Mouse (Mus musculus): Measurements from ENCODE around the gene St3gal4. TPM values are rescaled to one million over a fixed set of nuclear protein-coding genes. Genes with fewer than 3 reads are reported as not detected.

Gene St3gal4
- polyA plus RNA-seq, 1 experiment from 2014 or later = 20.0 TPM

- Histone ChIP-seq H3K4me3 (ENCODE audit: low read length) (no peak overlapping the region), H3K9ac (replicated peaks; ENCODE audit: low read length) (no peak overlapping the region), H3K27me3 (ENCODE audit: insufficient read depth, low read length) (no peaks in the 10 kb centered on the region), H3K9me3 (ENCODE audit: low read length) (no peaks in the 10 kb centered on the region), H3K4me2 (replicated peaks; ENCODE audit: low read depth, low read length) (no peak overlapping the region), H3K4me1 (ENCODE audit: insufficient read depth, low read length) (no peaks in the 10 kb centered on the region; the same call in 1 of the 2 replicates), H3K27ac (ENCODE audit: low read length) (no peak overlapping the region), H3K36me3 (ENCODE audit: insufficient read depth, low read length) (no peaks in the 10 kb centered on the region; the same call in 1 of the 2 replicates)
- 82% methylated on average over 16 of the region's 16 CpGs for WGBS
- ATAC-seq (ENCODE audit: low FRiP score, low TSS enrichment) = no peak
These were observed 12.7 kb upstream of the St3gal4 start for GRCm38 (mm10) chr9:35131637-35132397.

GRCm38 (mm10) chr9:35128995-35129418, 9.9 kb upstream of the St3gal4 start:
- no peaks in the 10 kb centered on the region; the same call in 1 of the 2 replicates for H3K4me1 ChIP-seq (ENCODE audit: insufficient read depth, low read length)
- H3K27ac ChIP-seq (ENCODE audit: low read length) = no peak overlapping the region
- no peak overlapping the region for H3K9ac ChIP-seq (replicated peaks; ENCODE audit: low read length)
- WGBS = 73% methylated on average over 9 of the region's 9 CpGs
- peaks cover 16% of the 10 kb centered on the region; the same call in 1 of the 2 replicates for H3K36me3 ChIP-seq (ENCODE audit: insufficient read depth, low read length)
- ATAC-seq (ENCODE audit: low FRiP score, low TSS enrichment) = peak; percentile 66
- no peak overlapping the region for H3K4me2 ChIP-seq (replicated peaks; ENCODE audit: low read depth, low read length)
- no peak overlapping the region for H3K4me3 ChIP-seq (ENCODE audit: low read length)
- no peaks in the 10 kb centered on the region for H3K9me3 ChIP-seq (ENCODE audit: low read length)
- H3K27me3 ChIP-seq (ENCODE audit: insufficient read depth, low read length) = no peaks in the 10 kb centered on the region

DNA sequence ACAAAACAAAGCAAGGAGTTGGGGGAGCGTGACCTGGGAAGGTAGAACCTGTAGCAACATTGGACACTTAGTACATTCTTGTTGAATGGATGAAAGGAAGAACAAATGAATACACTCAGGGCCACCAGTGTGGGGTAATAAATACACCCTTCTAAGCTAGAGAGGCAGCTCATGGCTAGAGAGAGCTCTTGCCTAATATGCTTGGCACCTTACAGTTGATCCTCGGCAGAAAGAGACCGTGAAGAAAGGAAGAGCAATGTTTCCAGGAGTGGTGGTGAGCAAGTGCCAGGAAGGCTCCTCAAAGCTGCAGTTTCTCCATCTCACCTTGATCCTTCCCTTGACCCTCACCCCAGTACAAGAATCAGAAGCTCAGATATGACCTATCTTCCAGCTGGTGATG, 9.5 kb upstream of the St3gal4 start:
- no peak overlapping the region for H3K4me2 ChIP-seq (replicated peaks; ENCODE audit: low read depth, low read length)
- ATAC-seq (ENCODE audit: low FRiP score, low TSS enrichment) = no peak
- WGBS = 93% methylated on average over 3 of the region's 3 CpGs
- no peak overlapping the region for H3K4me3 ChIP-seq (ENCODE audit: low read length)
- no peak overlapping the region for H3K9ac ChIP-seq (replicated peaks; ENCODE audit: low read length)
- H3K36me3 ChIP-seq (ENCODE audit: insufficient read depth, low read length) = peaks cover 16% of the 10 kb centered on the region; the same call in 1 of the 2 replicates
- H3K27ac ChIP-seq (ENCODE audit: low read length) = no peak overlapping the region
- no peaks in the 10 kb centered on the region; the same call in 1 of the 2 replicates for H3K4me1 ChIP-seq (ENCODE audit: insufficient read depth, low read length)
- no peaks in the 10 kb centered on the region for H3K9me3 ChIP-seq (ENCODE audit: low read length)
- H3K27me3 ChIP-seq (ENCODE audit: insufficient read depth, low read length) = no peaks in the 10 kb centered on the region

- no peak for ATAC-seq (ENCODE audit: low FRiP score, low TSS enrichment)
- no peak overlapping the region for H3K9ac ChIP-seq (replicated peaks; ENCODE audit: low read length)
- H3K36me3 ChIP-seq (ENCODE audit: insufficient read depth, low read length) = peaks cover 21% of the 10 kb centered on the region; the same call in 1 of the 2 replicates
- 89% methylated on average over 5 of the region's 5 CpGs for WGBS
- no peak overlapping the region for H3K4me2 ChIP-seq (replicated peaks; ENCODE audit: low read depth, low read length)
- no peak overlapping the region; the same call in 1 of the 2 replicates for H3K27ac ChIP-seq (ENCODE audit: low read length)
- H3K4me1 ChIP-seq (ENCODE audit: insufficient read depth, low read length) = no peaks in the 10 kb centered on the region; the same call in 1 of the 2 replicates
- H3K4me3 ChIP-seq (ENCODE audit: low read length) = no peak overlapping the region
- H3K9me3 ChIP-seq (ENCODE audit: low read length) = no peaks in the 10 kb centered on the region
- H3K27me3 ChIP-seq (ENCODE audit: insufficient read depth, low read length) = no peaks in the 10 kb centered on the region
These were observed 8.5 kb upstream of the St3gal4 start for GRCm38 (mm10) chr9:35127561-35127960.

DNA sequence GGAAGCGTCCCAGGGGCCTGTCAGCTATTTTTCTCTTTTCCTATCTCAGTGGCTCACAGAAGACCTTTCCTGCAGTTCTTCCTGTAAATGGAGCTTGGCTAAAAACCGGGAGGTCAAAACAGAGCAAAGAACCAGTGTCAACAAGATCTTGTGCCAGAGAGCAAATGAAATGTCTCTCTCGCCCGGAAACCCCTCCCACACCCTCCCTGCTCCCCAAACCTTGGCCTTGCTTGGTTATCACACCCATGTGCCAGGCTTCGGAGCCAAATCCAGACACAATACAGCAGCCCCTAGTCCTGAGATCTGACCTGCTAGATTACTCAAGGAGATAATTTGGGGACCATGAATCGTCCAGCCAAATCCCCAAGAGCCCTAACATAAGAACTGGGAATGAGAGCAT, 8.1 kb upstream of the St3gal4 start:
- no peak for ATAC-seq (ENCODE audit: low FRiP score, low TSS enrichment)
- WGBS = 69% methylated on average over 6 of the region's 6 CpGs
- Histone ChIP-seq H3K27ac (ENCODE audit: low read length) (no peak overlapping the region; the same call in 1 of the 2 replicates), H3K9ac (replicated peaks; ENCODE audit: low read length) (no peak overlapping the region), H3K9me3 (ENCODE audit: low read length) (no peaks in the 10 kb centered on the region), H3K4me3 (ENCODE audit: low read length) (no peak overlapping the region), H3K27me3 (ENCODE audit: insufficient read depth, low read length) (no peaks in the 10 kb centered on the region), H3K4me1 (ENCODE audit: insufficient read depth, low read length) (no peaks in the 10 kb centered on the region; the same call in 1 of the 2 replicates), H3K36me3 (ENCODE audit: insufficient read depth, low read length) (peaks cover 25% of the 10 kb centered on the region; the same call in 1 of the 2 replicates), H3K4me2 (replicated peaks; ENCODE audit: low read depth, low read length) (no peak overlapping the region)

DNA sequence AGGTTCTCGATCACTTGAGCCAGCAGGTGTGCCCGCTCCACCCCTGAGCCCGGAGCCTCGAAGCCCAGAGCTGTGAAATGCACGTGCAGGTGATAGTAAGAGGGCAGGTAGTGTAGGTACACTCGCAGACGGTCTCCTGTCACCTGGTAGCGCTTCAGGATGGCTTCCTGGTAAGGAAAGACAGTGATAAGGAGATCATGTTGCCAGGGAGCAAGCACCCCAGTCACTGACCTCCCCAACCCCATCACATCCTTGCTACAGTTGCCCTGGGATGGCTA, 5.5 kb upstream of the St3gal4 start:
- no peaks in the 10 kb centered on the region for H3K27me3 ChIP-seq (ENCODE audit: insufficient read depth, low read length)
- H3K4me2 ChIP-seq (replicated peaks; ENCODE audit: low read depth, low read length) = no peak overlapping the region
- no peaks in the 10 kb centered on the region for H3K4me1 ChIP-seq (ENCODE audit: insufficient read depth, low read length)

DNA sequence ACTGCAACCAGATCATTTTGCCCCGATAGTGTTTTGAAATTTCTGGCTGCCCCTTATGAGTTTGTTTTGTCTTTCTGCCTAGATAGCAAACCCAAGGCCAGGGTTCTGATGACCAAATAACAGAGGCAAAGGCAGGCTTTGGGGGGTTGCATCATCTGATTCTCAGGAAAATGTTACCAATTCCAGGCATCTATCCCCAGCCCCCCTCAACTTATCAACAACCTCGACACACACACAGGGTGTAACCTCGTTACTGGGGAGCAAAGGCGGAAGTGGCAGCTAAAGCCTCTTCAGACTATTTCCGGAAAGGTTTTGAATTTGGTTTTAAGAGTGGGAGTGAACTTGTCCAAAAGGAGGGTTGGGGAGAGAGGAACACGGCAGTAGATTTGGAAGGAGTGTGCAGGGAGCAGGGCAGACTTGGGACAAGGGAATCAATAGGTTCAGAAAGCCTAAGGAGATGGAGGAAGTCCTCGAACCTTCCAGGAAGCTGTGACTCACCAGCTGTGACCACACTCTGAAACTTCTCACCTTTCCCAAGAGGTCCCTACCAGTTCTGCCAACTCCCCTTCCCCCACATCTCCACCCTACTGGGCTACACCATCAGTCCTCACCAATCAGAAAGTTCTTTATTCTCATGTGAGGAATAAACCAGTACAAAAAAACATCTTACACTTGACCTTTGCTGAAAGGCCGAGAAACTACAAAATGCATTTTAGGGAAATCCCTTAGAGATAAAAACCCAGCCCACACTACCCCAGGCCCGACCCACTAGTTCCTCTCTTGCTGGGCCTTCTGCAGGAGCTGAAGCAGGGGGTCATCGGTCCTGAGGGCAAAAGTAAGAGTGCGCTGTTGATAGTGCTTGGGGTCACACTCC, 5.0 kb upstream of the St3gal4 start:
- H3K4me1 ChIP-seq (ENCODE audit: insufficient read depth, low read length) = no peaks in the 10 kb centered on the region
- no peak for ATAC-seq (ENCODE audit: low FRiP score, low TSS enrichment)
- H3K36me3 ChIP-seq (ENCODE audit: insufficient read depth, low read length) = peaks cover 25% of the 10 kb centered on the region; the same call in 1 of the 2 replicates
- no peaks in the 10 kb centered on the region for H3K27me3 ChIP-seq (ENCODE audit: insufficient read depth, low read length)
- WGBS = 81% methylated on average over 11 of the region's 11 CpGs
- H3K4me3 ChIP-seq (ENCODE audit: low read length) = no peak overlapping the region
- H3K27ac ChIP-seq (ENCODE audit: low read length) = no peak overlapping the region
- no peak overlapping the region for H3K4me2 ChIP-seq (replicated peaks; ENCODE audit: low read depth, low read length)
- H3K9ac ChIP-seq (replicated peaks; ENCODE audit: low read length) = no peak overlapping the region
- H3K9me3 ChIP-seq (ENCODE audit: low read length) = no peaks in the 10 kb centered on the region

More for the DNA sequence above, 5.5 kb upstream of the St3gal4 start:
- Histone ChIP-seq H3K9me3 (ENCODE audit: low read length) (no peaks in the 10 kb centered on the region), H3K36me3 (ENCODE audit: insufficient read depth, low read length) (peaks cover 25% of the 10 kb centered on the region; the same call in 1 of the 2 replicates), H3K27ac (ENCODE audit: low read length) (no peak overlapping the region), H3K9ac (replicated peaks; ENCODE audit: low read length) (no peak overlapping the region), H3K4me3 (ENCODE audit: low read length) (no peak overlapping the region)
- ATAC-seq (ENCODE audit: low FRiP score, low TSS enrichment) = no peak
- 90% methylated on average over 8 of the region's 8 CpGs for WGBS

- Histone ChIP-seq H3K27me3 (ENCODE audit: insufficient read depth, low read length) (no peaks in the 10 kb centered on the region), H3K4me3 (ENCODE audit: low read length) (no peak overlapping the region), H3K9me3 (ENCODE audit: low read length) (no peaks in the 10 kb centered on the region), H3K4me1 (ENCODE audit: insufficient read depth, low read length) (no peaks in the 10 kb centered on the region), H3K4me2 (replicated peaks; ENCODE audit: low read depth, low read length) (no peak overlapping the region), H3K9ac (replicated peaks; ENCODE audit: low read length) (no peak overlapping the region), H3K36me3 (ENCODE audit: insufficient read depth, low read length) (peaks cover 25% of the 10 kb centered on the region; the same call in 1 of the 2 replicates), H3K27ac (ENCODE audit: low read length) (no peak overlapping the region)
- WGBS = 87% methylated on average over 2 of the region's 2 CpGs
- no peak for ATAC-seq (ENCODE audit: low FRiP score, low TSS enrichment)
These were observed 4.4 kb upstream of the St3gal4 start for GRCm38 (mm10) chr9:35123456-35123803.

DNA sequence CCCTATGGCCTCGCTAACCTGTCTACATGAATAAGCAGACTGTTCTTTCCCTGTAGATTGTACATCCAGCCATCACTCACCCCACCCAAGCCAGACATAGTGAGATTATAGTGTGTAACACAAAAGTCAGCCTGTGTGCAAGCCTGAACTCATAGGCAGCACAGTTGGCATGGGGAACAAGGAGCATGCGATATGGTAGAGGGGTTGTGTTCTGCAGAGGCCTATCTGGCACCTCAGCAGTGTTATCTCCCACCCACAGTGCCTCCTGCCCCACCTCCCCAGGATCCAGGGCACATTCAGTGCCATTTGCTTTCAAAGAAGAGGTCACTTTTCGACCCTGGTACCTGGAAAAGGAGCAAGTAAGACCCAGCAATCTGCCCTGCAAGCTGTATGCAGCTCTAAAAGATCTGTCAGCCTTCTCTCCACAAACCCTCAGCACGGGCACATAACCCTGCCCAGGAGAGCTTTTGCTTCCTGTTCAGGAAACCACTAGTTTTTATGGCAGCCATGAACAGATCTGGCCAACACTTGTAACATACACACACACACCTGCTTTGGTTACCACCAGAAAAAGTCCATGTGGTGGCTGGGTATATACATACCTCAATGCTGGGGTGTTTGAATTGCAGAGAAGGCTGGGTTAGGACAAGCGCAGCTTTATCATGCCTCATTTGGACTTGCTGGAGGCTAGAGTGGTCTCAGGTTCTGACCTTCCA, 3.6 kb upstream of the St3gal4 start:
- no peak overlapping the region for H3K4me3 ChIP-seq (ENCODE audit: low read length)
- no peaks in the 10 kb centered on the region for H3K27me3 ChIP-seq (ENCODE audit: insufficient read depth, low read length)
- H3K9me3 ChIP-seq (ENCODE audit: low read length) = no peaks in the 10 kb centered on the region
- peaks cover 25% of the 10 kb centered on the region; the same call in 1 of the 2 replicates for H3K36me3 ChIP-seq (ENCODE audit: insufficient read depth, low read length)
- H3K27ac ChIP-seq (ENCODE audit: low read length) = no peak overlapping the region
- no peak; the same call in 1 of the 2 replicates for ATAC-seq (ENCODE audit: low FRiP score, low TSS enrichment)
- H3K9ac ChIP-seq (replicated peaks; ENCODE audit: low read length) = no peak overlapping the region
- 82% methylated on average over 5 of the region's 5 CpGs for WGBS
- H3K4me2 ChIP-seq (replicated peaks; ENCODE audit: low read depth, low read length) = no peak overlapping the region
- peaks cover 4% of the 10 kb centered on the region for H3K4me1 ChIP-seq (ENCODE audit: insufficient read depth, low read length)

All from kidney, embryonic 16.5 days (tissue).